Mouse (Mus musculus): Measurements from ENCODE around the gene Rab42.

The Rab42 gene

DNA sequence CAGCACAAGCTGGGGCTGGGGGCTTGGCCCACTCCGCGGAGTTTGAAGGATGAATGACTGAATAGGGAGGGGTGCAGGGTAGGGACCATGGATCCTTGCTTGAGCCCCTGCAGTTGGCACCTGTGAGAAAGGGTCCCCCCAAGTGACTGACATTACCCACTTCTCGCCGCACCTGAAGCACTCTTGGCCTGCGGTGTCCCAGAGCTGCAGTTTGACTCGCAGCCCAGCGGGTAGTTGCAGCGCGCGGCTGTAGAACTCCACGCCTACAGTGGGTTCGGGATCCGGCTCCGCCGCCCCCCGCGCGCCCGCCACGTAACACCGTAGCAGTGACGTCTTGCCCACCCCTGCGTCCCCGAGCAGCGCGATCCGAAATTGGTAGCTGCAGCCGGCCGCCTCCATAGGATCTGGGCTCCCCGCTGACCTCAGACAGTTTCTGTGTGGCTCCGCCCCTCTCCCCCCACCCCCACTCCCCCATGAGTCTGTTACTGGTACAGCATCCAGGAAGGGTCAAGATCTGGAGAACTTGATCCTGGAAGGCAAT, at the start of gene Rab42:
Gene Rab42 (minus strand): TSS at position 447 of the 541 bp plus-strand sequence.
- in situ Hi-C loops (cut with MboI; ENCODE audit: unreplicated experiment in 2 of 2), result no loop called here

DNA sequence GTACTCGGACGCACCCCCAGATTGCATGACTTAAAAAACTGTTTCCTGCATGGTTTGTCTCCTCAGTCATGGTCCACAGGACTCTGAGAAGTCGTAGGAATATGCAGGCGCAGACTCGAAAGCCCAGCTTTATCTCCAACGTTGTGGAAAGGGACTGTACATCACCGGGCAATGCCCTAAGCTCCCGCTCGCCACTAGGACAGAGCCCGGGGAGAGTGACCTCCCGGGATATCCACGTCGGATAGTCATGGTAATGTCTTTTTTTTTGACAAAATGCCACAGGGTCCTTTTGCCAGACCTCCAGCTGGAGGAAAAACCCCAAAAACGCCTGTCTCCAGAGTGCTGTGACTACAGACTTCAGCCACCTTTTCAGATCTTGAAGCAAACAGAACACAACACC, 49.6 kb upstream of the Rab42 start:
- in situ Hi-C loops (cut with MboI; ENCODE audit: unreplicated experiment in 2 of 2), result no loop called here

DNA sequence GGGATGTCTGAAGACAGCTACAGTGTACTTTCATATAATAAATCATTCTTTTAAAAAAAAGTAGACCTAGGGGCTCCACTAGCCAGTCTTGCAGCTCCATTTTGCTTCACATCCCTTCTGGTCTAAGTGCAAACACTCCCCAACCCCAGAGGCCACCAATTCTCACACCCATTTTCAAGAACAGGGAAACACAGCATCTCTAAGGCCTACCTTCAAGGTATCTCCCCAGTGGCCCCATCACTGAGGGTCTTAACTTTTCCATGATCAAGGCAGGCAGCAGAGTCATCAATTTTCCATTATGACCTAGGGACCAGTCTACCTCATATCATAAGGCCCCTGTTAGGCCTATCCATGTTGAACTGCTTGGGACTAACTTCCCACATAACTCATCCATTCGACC, 48.2 kb upstream of the Rab42 start:
- in situ Hi-C loops (cut with MboI; ENCODE audit: unreplicated experiment in 2 of 2), result no loop called here

- in situ Hi-C loops (cut with MboI; ENCODE audit: unreplicated experiment in 2 of 2), result no loop called here
Observed at GRCm38 (mm10) chr4:132350854-132351253, 47.7 kb upstream of the Rab42 start.

GRCm38 (mm10) chr4:132350123-132350740, 47.0 kb upstream of the Rab42 start:
- in situ Hi-C loops (cut with MboI; ENCODE audit: unreplicated experiment in 2 of 2), result no loop called here

GRCm38 (mm10) chr4:132349495-132350122, 46.4 kb upstream of the Rab42 start:
- in situ Hi-C loops (cut with MboI; ENCODE audit: unreplicated experiment in 2 of 2), result loop anchor here (5.0 to 10.0 kb wide), 7 partner anchors 77 to 265 kb away; partner anchors contain the start of genes Sesn2 (in 1 of the 2) and Taf12 (in 1 of the 2)

- in situ Hi-C loops (cut with MboI; ENCODE audit: unreplicated experiment in 2 of 2), result loop anchor here (5.0 to 10.0 kb wide), 7 partner anchors 74 to 262 kb away; partner anchors contain the start of genes Sesn2 (in 1 of the 2) and Taf12 (in 1 of the 2)
Observed at GRCm38 (mm10) chr4:132346661-132347060, 43.5 kb upstream of the Rab42 start.

DNA sequence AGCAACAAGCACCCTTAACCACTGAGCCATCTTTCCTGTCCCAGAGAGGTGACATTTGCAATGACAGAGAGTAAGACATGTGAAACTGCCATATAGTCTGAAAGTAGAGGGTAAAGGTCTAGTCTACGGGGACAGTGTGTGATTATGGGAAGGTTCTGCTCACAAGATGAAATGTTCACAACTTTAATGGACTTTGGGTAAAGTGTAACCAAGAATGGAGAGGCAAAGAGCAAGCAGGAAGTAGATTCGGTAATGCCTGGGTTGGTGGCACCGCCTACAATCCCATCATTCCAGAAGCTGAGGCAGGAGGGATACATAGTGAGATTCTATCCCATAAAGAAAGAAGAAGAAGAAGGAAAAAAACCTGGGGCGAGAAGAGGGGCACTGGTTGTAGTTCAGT, 43.1 kb upstream of the Rab42 start:
- in situ Hi-C loops (cut with MboI; ENCODE audit: unreplicated experiment in 2 of 2), result loop anchor here (5.0 to 10.0 kb wide), 7 partner anchors 74 to 261 kb away; partner anchors contain the start of genes Sesn2 (in 1 of the 2) and Taf12 (in 1 of the 2)

DNA sequence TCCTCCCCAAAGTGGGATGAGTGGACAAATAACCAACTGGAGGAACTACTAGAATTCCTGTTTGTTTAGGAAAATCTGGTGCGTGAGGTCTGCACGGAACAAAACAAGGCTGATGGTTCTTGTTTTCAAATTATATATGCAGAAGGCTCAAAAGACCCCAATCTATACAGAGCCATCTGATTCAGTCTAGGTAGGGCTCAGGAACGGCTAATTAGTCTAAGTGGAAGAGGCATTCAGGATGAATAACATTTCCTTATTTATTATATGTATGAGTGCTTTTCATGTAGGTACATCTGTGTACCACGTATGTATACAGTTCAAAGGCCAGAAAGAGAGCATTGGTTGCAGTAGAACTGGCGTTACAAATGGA, 42.6 kb upstream of the Rab42 start:
- in situ Hi-C loops (cut with MboI; ENCODE audit: unreplicated experiment in 2 of 2), result loop anchor here (5.0 to 10.0 kb wide), 7 partner anchors 74 to 261 kb away; partner anchors contain the start of genes Sesn2 (in 1 of the 2) and Taf12 (in 1 of the 2)

DNA sequence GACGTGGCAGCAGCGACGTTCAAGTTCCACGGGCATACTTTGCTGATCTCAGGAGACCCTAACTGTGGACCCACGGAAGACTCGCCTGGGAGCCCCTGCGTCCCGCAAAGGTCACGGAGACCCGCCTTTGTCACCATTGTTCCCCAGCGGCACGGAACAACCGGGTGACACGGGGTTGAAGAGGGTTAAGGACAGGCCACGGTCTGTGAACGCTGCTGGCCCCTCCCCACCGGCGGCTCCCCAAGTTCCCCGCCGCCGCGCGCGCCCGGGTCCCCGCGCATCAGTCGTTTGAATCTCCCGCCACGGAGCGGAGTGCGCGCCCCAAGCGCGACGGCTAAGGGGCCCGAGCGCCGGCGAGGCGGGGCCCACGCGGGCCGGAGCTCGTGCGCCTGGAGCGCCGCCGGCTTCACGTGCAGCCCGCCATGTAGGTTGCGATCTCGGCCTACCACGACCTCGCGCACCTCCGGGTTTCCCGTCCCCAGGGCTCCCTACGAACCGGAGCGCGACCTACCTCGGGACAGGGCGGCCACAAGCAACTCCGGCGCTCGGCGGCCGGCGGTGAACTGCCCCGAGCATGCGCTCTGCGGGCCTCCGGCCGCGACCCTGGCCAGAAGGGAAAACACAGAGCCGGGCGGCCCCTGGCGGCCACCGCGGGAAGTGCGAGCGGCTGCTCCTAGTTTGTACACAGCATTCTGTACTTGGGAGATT, 42.1 kb upstream of the Rab42 start:
- in situ Hi-C loops (cut with MboI; ENCODE audit: unreplicated experiment in 2 of 2), result loop anchor here (5.0 to 10.0 kb wide), 7 partner anchors 73 to 260 kb away; partner anchors contain the start of genes Sesn2 (in 1 of the 2) and Taf12 (in 1 of the 2)

GRCm38 (mm10) chr4:132344403-132345134, 41.4 kb upstream of the Rab42 start:
- in situ Hi-C loops (cut with MboI; ENCODE audit: unreplicated experiment in 2 of 2), result loop anchor here (5.0 to 10.0 kb wide), 7 partner anchors 72 to 260 kb away; partner anchors contain the start of genes Sesn2 (in 1 of the 2) and Taf12 (in 1 of the 2)

GRCm38 (mm10) chr4:132341451-132341850, 38.3 kb upstream of the Rab42 start:
- in situ Hi-C loops (cut with MboI; ENCODE audit: unreplicated experiment in 2 of 2), result loop anchor here in 1 of 2 experiments (10.0 kb wide), 2 partner anchors 147 to 257 kb away; no protein-coding TSS in a partner anchor

DNA sequence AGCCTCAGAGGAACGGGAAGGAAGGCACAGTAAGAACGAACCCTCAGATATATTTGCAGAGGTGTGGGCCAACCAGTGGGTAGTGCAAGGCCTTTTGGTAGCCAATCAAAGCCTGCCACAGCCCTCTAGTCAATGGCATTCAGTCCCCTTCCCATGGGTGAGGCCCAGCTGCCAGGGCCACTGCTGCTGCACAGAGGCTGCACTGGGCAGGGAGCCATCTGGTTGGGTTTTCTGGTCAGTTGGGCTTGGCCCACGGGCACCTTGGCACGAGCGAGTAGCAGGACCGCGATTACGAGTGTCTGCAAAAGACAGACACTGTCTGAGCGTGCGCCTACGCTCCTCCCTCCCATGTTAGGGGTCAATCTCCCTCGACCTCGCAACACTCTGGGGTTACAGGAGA, 35.8 kb upstream of the Rab42 start:
- in situ Hi-C loops (cut with MboI; ENCODE audit: unreplicated experiment in 2 of 2), result no loop called here

- in situ Hi-C loops (cut with MboI; ENCODE audit: unreplicated experiment in 2 of 2), result no loop called here
Observed at GRCm38 (mm10) chr4:132332880-132333279, 29.7 kb upstream of the Rab42 start.

DNA sequence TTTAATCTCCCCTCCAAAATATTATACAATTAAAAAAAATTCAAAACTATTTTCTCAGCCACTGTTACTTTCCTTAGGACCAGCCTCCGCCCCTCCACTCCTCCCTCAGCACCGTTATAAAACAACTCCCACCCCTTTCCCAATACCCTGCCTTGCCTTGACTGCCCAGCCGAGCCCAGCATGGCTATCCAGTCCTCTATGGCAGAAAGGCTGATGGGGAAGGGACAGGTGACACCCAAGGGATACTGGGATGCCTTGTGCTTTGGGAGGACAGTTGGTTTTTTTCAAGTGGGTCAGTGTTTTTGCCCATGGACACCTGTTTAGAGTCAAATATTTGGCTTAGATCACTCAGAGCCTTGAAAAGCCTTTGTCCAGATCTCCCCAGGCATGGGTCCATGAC, 28.8 kb upstream of the Rab42 start:
- in situ Hi-C loops (cut with MboI; ENCODE audit: unreplicated experiment in 2 of 2), result no loop called here

DNA sequence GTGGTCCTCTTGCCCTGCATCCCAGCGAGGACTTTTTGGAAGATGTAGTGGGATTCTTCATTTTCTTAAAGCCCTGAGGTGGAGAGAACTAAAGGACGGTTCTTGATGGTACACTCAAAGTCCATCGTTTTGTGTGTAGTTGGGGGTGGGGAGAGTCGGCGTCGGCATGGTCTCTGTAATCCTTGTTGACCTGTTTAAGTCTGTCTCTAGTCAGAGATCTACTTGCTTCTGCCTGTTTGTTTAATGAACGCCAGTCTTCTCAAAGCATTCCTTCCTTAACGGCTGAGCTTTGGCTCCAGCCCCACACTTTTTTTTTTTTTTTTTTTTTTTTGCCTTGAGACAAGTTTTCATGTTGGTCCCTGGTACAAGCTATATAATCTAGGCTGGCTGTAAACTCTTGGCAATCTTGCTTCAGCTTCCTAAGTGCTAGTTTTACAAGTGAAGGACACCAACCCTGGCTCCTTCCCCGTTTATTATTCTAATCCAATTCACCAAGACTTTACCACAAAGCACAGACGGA, 26.7 kb upstream of the Rab42 start:
- in situ Hi-C loops (cut with MboI; ENCODE audit: unreplicated experiment in 2 of 2), result no loop called here

GRCm38 (mm10) chr4:132329115-132329834, 26.1 kb upstream of the Rab42 start, which contains the start of gene Trnau1ap:
Gene Trnau1ap (minus strand): TSS chr4:132329538.
- in situ Hi-C loops (cut with MboI; ENCODE audit: unreplicated experiment in 2 of 2), result no loop called here

DNA sequence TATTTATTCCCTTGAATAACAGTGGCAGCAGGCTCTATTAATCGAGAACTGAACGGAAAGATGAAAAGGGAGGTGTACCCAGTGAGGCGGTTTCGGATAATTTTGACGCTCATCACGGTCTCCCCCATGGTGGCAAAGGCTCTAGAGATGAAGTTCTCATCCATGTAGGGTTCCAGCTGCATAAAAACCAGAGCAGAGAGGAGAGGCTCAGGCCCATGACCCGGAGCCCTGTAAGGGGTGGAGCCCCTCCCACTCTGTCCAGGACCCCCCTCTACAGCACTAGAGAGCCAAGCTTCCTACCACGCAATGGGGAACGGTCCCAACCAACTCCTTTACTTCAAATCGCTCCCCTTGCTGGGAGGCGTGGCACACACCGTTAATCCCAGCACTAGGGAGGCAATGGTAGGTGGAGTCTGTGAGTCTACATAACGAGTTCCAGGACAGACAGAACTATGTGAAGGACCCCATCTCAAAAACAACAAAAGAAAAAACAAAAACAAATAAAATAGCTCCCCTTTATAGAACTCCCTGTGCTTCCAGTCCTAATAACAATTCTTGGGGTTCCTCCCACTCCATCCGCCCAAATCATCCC, 25.3 kb upstream of the Rab42 start:
- in situ Hi-C loops (cut with MboI; ENCODE audit: unreplicated experiment in 2 of 2), result no loop called here

GRCm38 (mm10) chr4:132326481-132326880, 23.3 kb upstream of the Rab42 start:
- in situ Hi-C loops (cut with MboI; ENCODE audit: unreplicated experiment in 2 of 2), result no loop called here

All from v-Abl transformed pro-B cells (cell line).